Mouse (Mus musculus) left cerebral cortex, adult 8-10 months (tissue): Measurements from ENCODE around the gene Rere. TPM values are rescaled to one million over a fixed set of nuclear protein-coding genes. Genes with fewer than 3 reads are reported as not detected.

ENCODE experiments used
- DNase-seq, 2 experiments: peaks; one replicate each; pipeline ENCODE4 v3.0.0; 2022; ENCODE audit warnings: low spot score in 2 of 2
- total RNA-seq, 4 experiments: library from RNA; stranded (reverse); gene quantifications; 2 replicates each; pipeline ENCODE4 v1.2.4; 2022

Gene Rere
- total RNA-seq, 4 experiments from 2014 or later: 86.6 to 105 (median 93.5) TPM

DNA sequence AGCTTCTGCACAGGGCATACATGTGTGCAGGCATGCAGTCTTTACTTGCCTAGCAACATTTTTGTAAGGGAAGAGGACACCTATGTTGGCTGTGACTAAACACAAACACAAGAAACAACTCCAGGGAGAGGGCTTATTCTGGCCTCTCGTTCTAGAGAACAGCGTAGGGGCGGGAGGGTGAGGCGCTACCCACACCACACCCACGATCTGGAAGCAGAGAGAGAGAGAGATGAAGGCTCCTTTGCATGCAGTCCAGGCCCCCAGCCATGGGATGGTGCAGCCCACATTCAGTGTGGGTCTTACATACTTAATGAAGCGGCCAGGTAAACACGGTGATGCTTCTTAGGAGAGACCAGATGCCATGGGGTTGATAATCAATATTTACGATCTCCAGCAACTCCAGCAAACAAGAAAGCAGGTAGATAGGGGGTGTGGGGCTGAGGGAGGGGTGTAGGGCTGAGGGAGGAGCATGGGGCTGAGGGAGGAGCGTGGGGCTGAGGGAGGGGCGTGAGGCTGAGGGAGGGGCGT is 371.7 kb downstream of the Rere start:
- DNase-seq: no peak

DNA sequence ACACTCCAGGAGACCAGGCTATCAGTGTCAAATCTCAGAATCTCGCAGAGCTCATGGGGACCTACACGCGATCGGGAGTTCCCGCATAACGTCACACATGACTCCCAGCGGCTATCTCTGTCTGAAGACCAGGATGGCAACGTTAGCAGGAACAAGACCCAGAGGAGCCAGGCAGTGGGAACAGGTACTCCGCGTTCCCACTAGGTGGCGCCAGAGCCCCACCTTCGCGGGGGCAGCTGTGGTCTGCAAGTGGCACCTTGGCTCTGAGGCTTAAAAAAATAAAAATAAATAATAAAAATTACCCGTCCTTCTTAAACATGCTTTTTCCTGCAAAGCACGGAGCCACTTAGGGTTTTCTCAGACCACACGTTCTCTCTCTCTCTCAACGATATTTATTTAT is 374.5 kb downstream of the Rere start:
- peak; percentile 66 to 71 for DNase-seq

DNA sequence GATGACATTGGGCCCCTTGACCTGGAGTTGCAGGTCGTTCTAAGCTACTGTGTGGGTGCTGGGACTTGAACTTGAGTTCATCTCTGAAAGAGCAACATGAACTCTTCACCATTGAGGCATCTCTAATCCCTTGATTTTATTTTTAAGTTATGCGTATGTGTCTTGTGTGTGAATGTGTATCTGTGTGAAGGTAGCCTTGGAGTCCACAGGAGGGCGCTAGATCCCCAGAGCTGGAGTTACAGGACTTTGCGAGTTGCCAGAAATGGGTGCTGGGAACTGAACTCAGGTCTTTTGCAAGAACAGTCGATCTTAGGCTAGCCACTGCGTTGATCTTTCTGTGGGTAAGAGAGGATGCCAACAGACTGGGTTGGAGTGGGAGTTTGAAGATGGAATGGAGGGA is 375.1 kb downstream of the Rere start:
- no peak for DNase-seq

DNA sequence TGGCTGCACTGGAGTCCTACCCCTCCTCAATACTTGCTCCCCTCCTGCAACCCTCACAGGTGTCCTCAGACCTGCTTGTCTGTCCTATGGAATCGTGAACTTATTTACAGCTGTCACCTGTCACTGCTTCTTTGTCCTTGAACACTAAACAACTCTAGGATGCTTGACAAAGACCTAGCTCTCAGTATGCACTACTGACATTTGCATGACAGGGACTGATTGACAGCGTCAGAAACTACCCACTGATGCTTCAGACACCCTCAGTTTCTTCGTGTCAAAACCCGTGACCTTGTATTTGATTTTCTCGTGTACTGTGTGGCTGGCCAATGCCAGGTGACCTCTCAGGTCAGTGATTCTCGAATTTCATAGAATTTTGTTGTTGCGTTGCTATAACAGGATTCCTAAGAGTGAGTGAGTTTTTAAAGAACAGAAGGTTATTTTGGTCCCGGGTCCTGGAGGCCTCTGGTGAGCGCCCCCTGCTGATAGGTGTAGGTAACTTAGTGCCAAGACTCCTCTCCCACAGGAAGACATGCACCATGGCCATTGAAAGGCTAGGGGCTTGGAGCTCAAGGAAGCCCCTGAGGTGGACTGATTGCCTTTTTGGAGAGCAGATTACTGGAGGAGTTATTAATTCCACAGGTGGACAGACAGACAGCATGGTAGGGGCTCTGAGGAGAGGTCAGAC is 378.6 kb downstream of the Rere start:
- no peak for DNase-seq

DNA sequence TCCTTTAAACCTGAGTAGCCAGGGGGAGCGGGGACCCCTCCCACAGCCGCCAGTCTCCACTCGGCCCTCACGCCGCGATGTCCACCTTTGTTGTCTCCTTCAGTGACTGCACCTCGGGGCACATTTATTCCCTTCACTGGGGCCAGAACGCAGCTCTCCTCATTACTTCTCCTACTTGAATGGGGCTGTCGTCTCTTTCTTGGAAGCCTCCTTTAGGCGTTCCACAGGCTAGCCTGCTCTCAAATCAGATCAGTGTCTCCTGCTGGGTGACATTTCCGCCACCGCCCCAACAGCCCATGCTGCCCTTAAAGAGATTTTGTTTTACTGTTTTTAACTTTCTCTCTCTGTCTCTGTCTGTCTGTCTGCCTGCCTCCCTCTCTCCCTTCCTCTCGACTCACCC is 380.4 kb downstream of the Rere start:
- no peak for DNase-seq

DNA sequence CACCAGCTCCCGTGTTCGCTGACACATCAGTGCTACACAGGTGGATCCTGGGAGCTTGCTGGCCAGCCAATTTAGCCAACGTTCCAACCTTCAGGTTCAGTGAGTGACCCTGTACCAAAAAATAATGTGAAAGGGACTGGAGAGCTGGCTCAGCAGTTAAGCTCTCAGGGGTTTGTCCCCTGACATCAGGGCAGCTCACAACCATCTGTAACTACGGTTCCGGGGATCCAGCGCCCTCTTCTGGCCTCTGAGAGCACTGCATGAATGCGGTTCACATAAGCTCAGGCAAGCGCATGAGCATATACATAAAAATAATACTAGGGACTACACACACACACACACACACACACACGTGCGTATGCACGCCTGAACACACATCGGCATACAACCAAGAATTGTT is 381.7 kb downstream of the Rere start:
- DNase-seq: no peak

DNA sequence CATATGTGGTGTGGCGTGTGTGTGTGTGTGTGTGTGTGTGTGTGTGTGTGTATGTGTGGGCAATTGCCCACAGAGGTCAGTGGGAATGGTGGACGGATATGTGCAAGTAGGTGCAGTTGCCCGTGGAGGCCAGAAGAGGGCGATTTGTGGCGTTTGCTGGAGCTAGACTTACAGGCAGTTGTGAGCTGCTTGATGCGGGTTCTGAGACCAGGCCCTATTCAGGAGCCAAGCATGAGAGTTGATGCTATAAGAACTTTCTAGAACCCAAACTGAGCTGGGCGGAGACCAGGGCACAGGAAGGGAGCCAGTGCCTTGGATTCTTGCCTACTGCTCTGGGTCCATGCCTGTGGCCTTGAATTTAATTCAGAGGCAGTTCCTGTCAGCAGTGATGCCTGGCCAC is 383.3 kb downstream of the Rere start:
- DNase-seq: no peak

DNA sequence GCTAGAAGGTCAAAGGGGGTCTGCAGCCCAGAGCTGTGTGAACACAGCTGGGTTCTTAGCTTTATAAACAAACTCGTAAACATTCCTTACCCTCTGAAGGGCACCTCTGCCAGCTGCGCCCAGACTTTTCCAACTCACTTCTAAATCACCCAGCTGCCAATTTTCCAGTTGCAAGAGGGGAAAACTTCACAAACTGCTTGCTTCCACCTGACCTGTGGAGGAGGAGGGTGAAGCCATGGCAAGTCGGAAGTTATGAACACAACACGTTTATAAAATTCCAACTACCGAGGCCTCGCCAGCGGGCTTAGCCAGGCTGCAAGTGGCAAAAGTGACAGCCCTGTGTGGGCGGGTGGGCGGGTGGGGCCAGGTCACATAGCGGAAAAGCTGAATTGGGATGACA is 384.4 kb downstream of the Rere start:
- DNase-seq: no peak

Other genes with a start within 250 kb of the Rere start
- gene Gpr157, start 194.3 kb upstream of the Rere start, total RNA-seq: 1 to 10 TPM; 1.9 to 3.4 (median 2.4) TPM
- gene Slc2a5, start 162.4 kb upstream of the Rere start, total RNA-seq: 10 to 100 TPM in 1 of 4 experiments, 1 to 10 TPM in 3; 5.5 to 10.1 (median 8.7) TPM
- gene Slc2a7, start 132.7 kb upstream of the Rere start, total RNA-seq: not detected
- gene Car6, start 80.3 kb upstream of the Rere start, total RNA-seq: not detected
- gene Eno1, start 44.9 kb upstream of the Rere start, total RNA-seq: 100 to 1,000 TPM; 450 to 494 (median 470) TPM